Mouse (Mus musculus): ENCODE results near the gene Rfxank.

The Rfxank gene

GRCm38 (mm10) chr8:70139026-70139857 lies at the start of gene Rfxank, which contains the start of the genes Borcs8 and Mef2b:
Gene Rfxank, minus strand, starts transcription at chr8:70139154.
Gene Borcs8, plus strand, starts transcription at chr8:70139499.
Gene Mef2b, plus strand, starts transcription at chr8:70139711.
- ATAC-seq (ENCODE audit: low TSS enrichment), result peak; percentile 93

GRCm38 (mm10) chr8:70188707-70189106 lies 49.8 kb upstream of the Rfxank start:
- ATAC-seq (ENCODE audit: low TSS enrichment), result no peak

GRCm38 (mm10) chr8:70183194-70183593 lies 44.2 kb upstream of the Rfxank start:
- ATAC-seq (ENCODE audit: low TSS enrichment), result no peak

- no peak for ATAC-seq (ENCODE audit: low TSS enrichment)
Measured at GRCm38 (mm10) chr8:70181903-70182252, 42.9 kb upstream of the Rfxank start.

- ATAC-seq (ENCODE audit: low TSS enrichment), result no peak
Measured at GRCm38 (mm10) chr8:70181212-70181902, 42.4 kb upstream of the Rfxank start.

GRCm38 (mm10) chr8:70179082-70179481 lies 40.1 kb upstream of the Rfxank start:
- no peak for ATAC-seq (ENCODE audit: low TSS enrichment)

- no peak for ATAC-seq (ENCODE audit: low TSS enrichment)
Measured at GRCm38 (mm10) chr8:70178231-70178630, 39.3 kb upstream of the Rfxank start.

GRCm38 (mm10) chr8:70174079-70174478 lies 35.1 kb upstream of the Rfxank start:
- peak; percentile 10; the same call in 1 of the 2 replicates for ATAC-seq (ENCODE audit: low TSS enrichment)

GRCm38 (mm10) chr8:70173320-70173719 lies 34.4 kb upstream of the Rfxank start:
- no peak for ATAC-seq (ENCODE audit: low TSS enrichment)

GRCm38 (mm10) chr8:70172043-70172681 lies 33.2 kb upstream of the Rfxank start, which contains the start of gene Tmem161a:
Gene Tmem161a, plus strand, starts transcription at chr8:70172356.
- peak; percentile 98 for ATAC-seq (ENCODE audit: low TSS enrichment)

GRCm38 (mm10) chr8:70171240-70171639 lies 32.3 kb upstream of the Rfxank start:
- no peak for ATAC-seq (ENCODE audit: low TSS enrichment)

- ATAC-seq (ENCODE audit: low TSS enrichment), result no peak
Measured at GRCm38 (mm10) chr8:70170748-70171147, 31.8 kb upstream of the Rfxank start.

- no peak for ATAC-seq (ENCODE audit: low TSS enrichment)
Measured at GRCm38 (mm10) chr8:70170116-70170515, 31.2 kb upstream of the Rfxank start.

GRCm38 (mm10) chr8:70166504-70167110 lies 27.7 kb upstream of the Rfxank start:
- ATAC-seq (ENCODE audit: low TSS enrichment), result peak; percentile 66

GRCm38 (mm10) chr8:70163316-70163715 lies 24.4 kb upstream of the Rfxank start:
- ATAC-seq (ENCODE audit: low TSS enrichment), result no peak

GRCm38 (mm10) chr8:70160015-70160414 lies 21.1 kb upstream of the Rfxank start:
- no peak for ATAC-seq (ENCODE audit: low TSS enrichment)

GRCm38 (mm10) chr8:70159211-70159610 lies 20.3 kb upstream of the Rfxank start:
- ATAC-seq (ENCODE audit: low TSS enrichment), result no peak

GRCm38 (mm10) chr8:70158069-70158853 lies 19.3 kb upstream of the Rfxank start:
- ATAC-seq (ENCODE audit: low TSS enrichment), result peak; percentile 90

- ATAC-seq (ENCODE audit: low TSS enrichment), result no peak
Measured at GRCm38 (mm10) chr8:70157240-70157800, 18.4 kb upstream of the Rfxank start.

- ATAC-seq (ENCODE audit: low TSS enrichment), result peak; percentile 84
Measured at GRCm38 (mm10) chr8:70152537-70153257, 13.7 kb upstream of the Rfxank start.
